Mouse (Mus musculus): ENCODE measurements around the gene Bzw2.

DNA sequence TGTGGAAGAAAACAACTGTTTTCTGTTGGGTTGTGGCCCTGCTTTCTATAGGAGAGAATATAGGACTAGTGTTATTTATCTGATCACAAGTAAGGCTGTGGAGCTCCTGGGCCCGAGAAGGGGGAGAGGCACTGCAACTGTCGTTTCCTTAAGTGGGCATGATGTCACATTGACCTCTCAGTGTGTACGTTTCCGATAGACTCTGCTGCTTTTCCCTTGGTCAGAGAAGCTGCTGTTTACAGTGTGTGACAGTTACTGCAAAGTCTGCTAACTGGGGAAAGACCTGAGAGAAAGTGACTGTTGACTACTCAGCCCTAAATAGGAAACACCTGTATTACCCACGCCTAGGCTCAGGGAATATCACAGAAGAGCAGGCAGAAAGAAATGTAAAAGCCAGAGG is 111.7 kb downstream of the Bzw2 start:
- no peak for TF ChIP-seq CTCF (IDR thresholded peaks at IDR 0.05; ENCODE audit: control insufficient read depth, insufficient read depth, low read length)
- no peak for TF ChIP-seq POLR2A (IDR thresholded peaks at IDR 0.05; ENCODE audit: borderline replicate concordance, control insufficient read depth, low read depth, low read length)
